Mouse (Mus musculus) liver, adult 2 months (tissue): ENCODE measurements at regions not wholly inside any gene's neighbourhood (a gene's known extent, or its start where the extent isn't known, plus 50 kb on each side); places are given as distances from the start of the nearest gene placed in this dataset.

Experiments used
- DNase-seq: peaks from one replicate; pipeline ENCODE4 v3.0.0-alpha.2; 2011; ENCODE audit warnings: low read depth, low spot score; ENCODE audit errors: extremely low read depth
- H3K27ac ChIP-seq: fragments of 200-500 bp; replicated peaks from 2 replicates; pipeline ENCODE4 v1.5.1; 2012; ENCODE audit warnings: low read depth, mild to moderate bottlenecking, control low read depth, inconsistent platforms, low read length; ENCODE audit not compliant: insufficient read depth
- H3K27me3 ChIP-seq: fragments of 200-500 bp; 2 replicates; pipeline ENCODE4 v1.6.1; 2012; ENCODE audit warnings: mild to moderate bottlenecking, moderate library complexity, low read length, inconsistent platforms; ENCODE audit not compliant: control insufficient read depth, insufficient read depth
- H3K36me3 ChIP-seq: fragments of 200-500 bp; 2 replicates; pipeline ENCODE4 v1.6.1; 2012; ENCODE audit warnings: low read length, inconsistent platforms; ENCODE audit not compliant: control insufficient read depth, insufficient read depth
- H3K4me1 ChIP-seq: fragments of 200-500 bp; 2 replicates; pipeline ENCODE4 v1.6.1; 2011; ENCODE audit warnings: low read length; ENCODE audit not compliant: control insufficient read depth, insufficient read depth
- H3K4me3 ChIP-seq: fragments of 200-500 bp; 2 replicates; pipeline ENCODE4 v1.5.1; 2011; ENCODE audit warnings: low read depth, mild to moderate bottlenecking, control low read depth, low read length, moderate library complexity; ENCODE audit not compliant: insufficient read depth
- H3K79me2 ChIP-seq: fragments of 200-500 bp; 2 replicates; pipeline ENCODE4 v1.6.1; 2012; ENCODE audit warnings: inconsistent platforms, mild to moderate bottlenecking, low read length, moderate library complexity; ENCODE audit not compliant: control insufficient read depth, insufficient read depth
- H3K9ac ChIP-seq: fragments of 200-500 bp; 2 replicates; pipeline ENCODE4 v1.6.1; 2012; ENCODE audit warnings: low read depth, mild to moderate bottlenecking, control low read depth, inconsistent platforms, low read length
- CTCF ChIP-seq: fragments of 200-500 bp; IDR thresholded peaks from 2 replicates; pipeline ENCODE4 v1.5.1; 2011; ENCODE audit warnings: low read depth, low read length, control low read depth
- POLR2A ChIP-seq: fragments of 200-500 bp; IDR thresholded peaks from 2 replicates; pipeline ENCODE4 v1.6.1; 2011; ENCODE audit warnings: low read length, control low read depth; ENCODE audit not compliant: insufficient read depth; ENCODE audit errors: extremely low read depth
- WGBS: fragments of 180-500 bp; shearing (Covaris S2); methylation state at CpG from one replicate; pipeline ENCODE4 v1.1.7; 2018; 5-methylcytosine and 5-hydroxymethylcytosine counted together

DNA sequence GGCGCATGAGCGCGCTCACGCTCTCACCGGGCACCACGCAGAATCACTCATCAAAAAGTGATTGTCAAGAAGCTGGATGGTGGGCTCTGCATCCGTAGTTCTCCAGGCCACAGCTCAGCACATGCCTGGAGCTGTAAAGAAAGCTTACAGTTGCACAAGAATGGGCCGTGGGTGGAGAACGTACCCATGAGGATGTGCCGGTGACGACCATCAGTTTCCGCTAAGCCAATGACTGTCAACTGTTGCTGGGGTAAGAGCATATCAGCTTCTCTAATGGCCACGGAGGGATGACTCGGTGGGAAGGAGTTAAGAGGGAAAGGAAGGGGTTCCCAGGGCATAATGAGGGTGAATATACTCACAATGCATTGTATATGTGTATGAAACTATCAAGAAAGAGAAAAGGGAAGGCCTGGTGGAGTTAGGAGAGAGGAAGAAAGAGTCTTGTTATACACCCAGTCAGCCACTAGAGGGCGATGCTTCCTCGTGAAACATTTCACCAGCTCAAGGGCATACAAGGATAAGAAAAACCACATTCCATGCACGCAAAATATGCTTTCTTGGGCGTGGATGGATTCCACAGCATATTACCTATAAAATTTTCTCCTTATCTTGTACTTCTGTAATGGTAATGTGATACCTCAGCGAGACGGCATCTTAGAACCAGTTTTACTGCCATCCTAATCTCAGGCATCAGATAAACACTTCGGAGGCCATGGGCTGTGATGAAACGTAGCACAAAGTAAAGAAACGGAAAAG lies 50.4 kb upstream of the Plet1 start:
- H3K36me3 ChIP-seq, result no peaks in the 10 kb centered on the region
- H3K27me3 ChIP-seq, result no peaks in the 10 kb centered on the region
- no peak overlapping the region for H3K9ac ChIP-seq
- H3K79me2 ChIP-seq, result no peaks in the 10 kb centered on the region
- TF ChIP-seq POLR2A, result no peak
- TF ChIP-seq CTCF, result peak; percentile 71
- H3K4me3 ChIP-seq, result no peak overlapping the region
- 49% methylated on average over 23 of the region's 23 CpGs for WGBS
- no peaks in the 10 kb centered on the region for H3K4me1 ChIP-seq
- no peak overlapping the region for H3K27ac ChIP-seq
- peak; percentile 43 for DNase-seq
